Mouse (Mus musculus) testis, adult 2 months (tissue): ENCODE measurements around the gene Fhit. TPM values are rescaled to one million over a fixed set of nuclear protein-coding genes. Genes with fewer than 3 reads are reported as not detected.

ENCODE experiments used
- H3K27ac ChIP-seq: fragments of 200-500 bp; 2 replicates; pipeline ENCODE4 v1.5.1; 2012; ENCODE audit warnings: low read depth, low read length; ENCODE audit not compliant: control insufficient read depth, insufficient read depth
- H3K27me3 ChIP-seq: fragments of 200-500 bp; 2 replicates; pipeline ENCODE4 v1.6.1; 2012; ENCODE audit warnings: mild to moderate bottlenecking, low read length, moderate library complexity; ENCODE audit not compliant: control insufficient read depth, insufficient read depth
- H3K36me3 ChIP-seq: fragments of 200-500 bp; 2 replicates; pipeline ENCODE4 v1.6.1; 2012; ENCODE audit warnings: mild to moderate bottlenecking, low read length; ENCODE audit not compliant: control insufficient read depth, insufficient read depth
- H3K4me1 ChIP-seq: fragments of 200-500 bp; 2 replicates; pipeline ENCODE4 v1.6.1; 2012; ENCODE audit warnings: low read length; ENCODE audit not compliant: control insufficient read depth, insufficient read depth
- H3K4me3 ChIP-seq: fragments of 200-500 bp; 2 replicates; pipeline ENCODE4 v1.5.1; 2012; ENCODE audit warnings: low read depth, mild to moderate bottlenecking, low read length, moderate library complexity, mixed read lengths; ENCODE audit not compliant: control insufficient read depth
- CTCF ChIP-seq: fragments of 200-500 bp; IDR thresholded peaks from 2 replicates; pipeline ENCODE4 v1.5.1; 2012; ENCODE audit warnings: low read depth, mild to moderate bottlenecking, inconsistent platforms, low read length, moderate library complexity; ENCODE audit not compliant: control insufficient read depth, insufficient read depth, insufficient replicate concordance
- POLR2A ChIP-seq: fragments of 200-500 bp; IDR thresholded peaks from 2 replicates; pipeline ENCODE4 v1.6.1; 2012; ENCODE audit warnings: low read depth, mild to moderate bottlenecking, inconsistent platforms, low read length, moderate library complexity; ENCODE audit not compliant: control insufficient read depth
- polyA plus RNA-seq: library from polyadenylated mRNA; depleted of rRNA; stranded (reverse); fragments of >200 nt; gene quantifications from 2 replicates; pipeline ENCODE4 v1.2.3, GENCODE M21; 2012

The Fhit gene
- polyA plus RNA-seq, 1 experiment = 2.0 TPM

- no peaks in the 10 kb centered on the region for H3K4me1 ChIP-seq
- TF ChIP-seq CTCF (no peak), POLR2A (no peak)
- no peak overlapping the region for H3K4me3 ChIP-seq
- H3K36me3 ChIP-seq = no peaks in the 10 kb centered on the region
- H3K27me3 ChIP-seq = no peaks in the 10 kb centered on the region
- H3K27ac ChIP-seq = no peak overlapping the region
Measured at GRCm38 (mm10) chr14:11133787-11134735, 27.8 kb downstream of the Fhit start.

DNA sequence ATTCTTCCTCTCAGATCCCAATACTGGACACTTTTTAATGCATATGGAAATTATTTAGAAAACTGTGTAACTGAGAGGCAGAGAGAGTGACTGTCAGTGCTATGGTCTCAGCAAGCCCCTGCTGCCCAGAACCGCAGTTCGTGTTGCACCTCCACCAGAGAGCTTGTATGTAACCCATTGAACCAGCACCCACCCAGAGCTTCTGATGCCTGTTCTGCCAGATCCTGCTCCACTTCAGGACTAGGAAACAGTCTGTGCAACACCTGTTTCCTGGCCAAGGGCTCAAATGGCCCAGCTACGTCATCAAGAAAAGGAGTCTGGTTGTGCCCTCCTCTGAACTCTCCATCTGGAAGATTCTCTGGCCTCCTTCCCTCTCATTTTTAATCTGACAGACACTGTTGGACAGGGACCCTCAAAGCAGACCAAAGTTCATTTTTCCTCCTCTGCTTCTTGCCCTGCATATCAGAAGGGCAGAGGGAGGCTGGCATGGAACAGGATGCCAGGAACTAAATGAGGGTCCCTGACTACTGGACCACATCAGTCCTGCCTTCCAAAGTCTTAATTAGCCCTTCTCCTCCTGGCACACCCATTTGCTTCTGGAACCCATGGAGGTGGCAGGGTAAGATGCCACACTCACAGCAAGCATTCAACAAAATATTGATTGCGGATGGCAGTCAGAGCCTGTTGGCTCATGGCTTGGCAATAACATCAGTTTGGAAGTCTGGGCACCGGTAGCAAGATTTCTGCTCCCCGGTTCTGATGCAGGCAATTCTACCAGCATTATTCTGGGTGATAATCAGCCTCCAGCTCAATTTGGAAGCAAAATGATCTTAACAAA lies 29.0 kb downstream of the Fhit start:
- Histone ChIP-seq H3K36me3 (no peaks in the 10 kb centered on the region), H3K27me3 (no peaks in the 10 kb centered on the region), H3K4me3 (no peak overlapping the region), H3K27ac (no peak overlapping the region), H3K4me1 (no peaks in the 10 kb centered on the region)
- TF ChIP-seq CTCF (no peak), POLR2A (no peak)

DNA sequence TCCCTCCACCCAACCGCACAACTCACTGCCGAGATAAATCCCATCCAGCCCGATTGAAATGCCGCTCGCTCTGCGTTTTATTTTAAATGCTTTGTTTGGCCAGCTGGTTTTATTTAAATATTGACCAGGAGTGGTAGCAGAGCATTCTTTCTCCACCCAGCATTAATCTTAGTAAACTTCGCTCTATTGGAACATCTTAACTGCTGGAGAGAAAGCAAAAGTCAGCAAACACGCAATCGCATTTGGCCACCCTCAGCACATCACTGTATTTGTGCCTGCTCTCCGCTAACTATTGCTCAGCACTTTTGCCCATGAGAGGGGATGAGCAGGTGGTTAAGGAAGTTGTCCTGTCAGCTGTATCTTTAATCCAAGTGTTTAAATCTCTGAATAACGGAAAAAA lies 36.7 kb downstream of the Fhit start:
- Histone ChIP-seq H3K27me3 (no peaks in the 10 kb centered on the region), H3K4me3 (no peak overlapping the region), H3K36me3 (no peaks in the 10 kb centered on the region), H3K4me1 (no peaks in the 10 kb centered on the region), H3K27ac (no peak overlapping the region)
- TF ChIP-seq CTCF (no peak), POLR2A (no peak)

- TF ChIP-seq CTCF = no peak
- no peak for TF ChIP-seq POLR2A
- H3K36me3 ChIP-seq = no peaks in the 10 kb centered on the region
- no peak overlapping the region for H3K27ac ChIP-seq
- H3K4me3 ChIP-seq = no peak overlapping the region
- no peaks in the 10 kb centered on the region for H3K27me3 ChIP-seq
- no peaks in the 10 kb centered on the region for H3K4me1 ChIP-seq
Measured at GRCm38 (mm10) chr14:11119076-11119475, 42.8 kb downstream of the Fhit start.

GRCm38 (mm10) chr14:11085596-11085995 lies 76.2 kb downstream of the Fhit start:
- H3K4me3 ChIP-seq = no peak overlapping the region
- TF ChIP-seq POLR2A (no peak), CTCF (no peak)
- H3K36me3 ChIP-seq = no peaks in the 10 kb centered on the region
- H3K27me3 ChIP-seq = no peaks in the 10 kb centered on the region
- H3K27ac ChIP-seq = no peak overlapping the region
- no peaks in the 10 kb centered on the region for H3K4me1 ChIP-seq

- Histone ChIP-seq H3K4me1 (no peaks in the 10 kb centered on the region), H3K36me3 (no peaks in the 10 kb centered on the region), H3K4me3 (no peak overlapping the region), H3K27me3 (no peaks in the 10 kb centered on the region), H3K27ac (no peak overlapping the region)
- no peak for TF ChIP-seq CTCF
- TF ChIP-seq POLR2A = no peak
Measured at GRCm38 (mm10) chr14:11083946-11084345, 77.9 kb downstream of the Fhit start.

DNA sequence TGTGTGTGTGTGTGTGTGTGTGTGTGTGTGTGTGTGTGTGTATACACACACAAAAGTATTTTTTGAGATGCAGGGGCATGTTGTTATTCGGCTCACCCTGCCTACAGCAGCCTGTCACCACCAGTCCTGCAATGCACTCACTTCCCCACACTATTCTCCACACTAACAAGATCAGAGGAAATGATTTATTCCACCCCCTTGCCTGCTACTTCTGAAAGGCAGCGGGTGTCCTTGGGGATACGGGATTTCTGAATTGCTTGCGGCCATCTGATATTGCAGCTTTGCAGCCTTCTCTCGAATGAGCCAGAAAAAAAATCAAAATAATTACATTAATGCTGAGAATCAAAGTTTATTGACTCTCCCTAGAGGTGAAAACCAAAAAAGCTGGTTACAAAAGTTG lies 78.4 kb downstream of the Fhit start:
- Histone ChIP-seq H3K4me3 (no peak overlapping the region), H3K36me3 (no peaks in the 10 kb centered on the region), H3K27me3 (no peaks in the 10 kb centered on the region), H3K4me1 (no peaks in the 10 kb centered on the region), H3K27ac (no peak overlapping the region)
- TF ChIP-seq CTCF = no peak
